In genomic region chr4:80855495-80855894, GRCm38 (mm10) we compare ENCODE assay signal across 24 mouse cellular contexts. TPM values are rescaled to one million over a fixed set of nuclear protein-coding genes. Genes with fewer than 3 reads are reported as not detected.
A peak's percentile ranks its signal among the peaks of the same experiment; 100 is the strongest.
DNase-seq lines count a peak whose midpoint lies in the region; TF ChIP-seq lines count a peak whose summit lies in the region.
"Had no signal": no experiment of that assay in that cellular context is flagged by ENCODE, and none has a peak within 500 bp of the region (broad histone marks: within the 10 kb centered on the region; RNA-seq: fewer than 3 reads in every experiment).

No protein-coding gene starts in this region.

- H3K36me3 ChIP-seq in kidney, adult 2 months (ENCODE audit: control insufficient read depth, insufficient read depth, low read length), result no peaks in the 10 kb centered on the region
- H3K36me3 ChIP-seq: embryonic facial prominence, embryonic 15.5 days; heart, embryonic 15.5 days; intestine, embryonic 15.5 days; limb, embryonic 10.5 days; neural tube, embryonic 13.5 days had no signal

- H3K27ac ChIP-seq in kidney, adult 2 months (ENCODE audit: insufficient read depth, low read depth, low read length), result no peak overlapping the region
- H3K27ac ChIP-seq: embryonic facial prominence, embryonic 15.5 days; gastrocnemius, adult 2 months; heart, embryonic 15.5 days; hindbrain, embryonic 14.5 days; intestine, embryonic 15.5 days; limb, embryonic 10.5 days; macrophage; neural tube, embryonic 13.5 days had no signal

- TF ChIP-seq CTCF in kidney, adult 2 months (conservative IDR thresholded peaks at IDR 0.05; ENCODE audit: insufficient read depth, insufficient read length, low read depth, low read length), result no peak
- TF ChIP-seq CTCF in brain, embryonic 14.5 days (IDR thresholded peaks at IDR 0.05; ENCODE audit: borderline replicate concordance, extremely low read depth, insufficient read depth, insufficient read length), result no peak

- H3K27me3 ChIP-seq in kidney, adult 2 months (replicated peaks; ENCODE audit: control insufficient read depth, insufficient read depth, low read length), result no peaks in the 10 kb centered on the region
- H3K27me3 ChIP-seq: embryonic facial prominence, embryonic 15.5 days; heart, embryonic 15.5 days; intestine, embryonic 15.5 days; neural tube, embryonic 13.5 days had no signal

- H3K4me3 ChIP-seq in kidney, adult 2 months (ENCODE audit: insufficient read depth, low read depth, low read length), result no peak overlapping the region
- H3K4me3 ChIP-seq: embryonic facial prominence, embryonic 15.5 days; gastrocnemius, adult 2 months; heart, embryonic 15.5 days; intestine, embryonic 15.5 days; limb, embryonic 10.5 days; neural tube, embryonic 13.5 days had no signal

- no peak for TF ChIP-seq POLR2A in kidney, adult 2 months (IDR thresholded peaks at IDR 0.05; ENCODE audit: low read depth, low read length)
- TF ChIP-seq POLR2A in brain, embryonic 14.5 days (IDR thresholded peaks at IDR 0.05; ENCODE audit: borderline replicate concordance, extremely low read depth, insufficient read depth, insufficient read length, poor library complexity, severe bottlenecking), result no peak

- intact Hi-C loops in left cerebral cortex, postnatal 14 days (cut with DNase I), result no loop called here
- intact Hi-C loops in left cerebral cortex, postnatal 4 days (cut with DNase I), result no loop called here

- no peaks in the 10 kb centered on the region for H3K4me1 ChIP-seq in kidney, adult 2 months (ENCODE audit: control insufficient read depth, insufficient read depth, low read length)
- H3K4me1 ChIP-seq: embryonic facial prominence, embryonic 15.5 days; heart, embryonic 15.5 days; intestine, embryonic 15.5 days; limb, embryonic 10.5 days; neural tube, embryonic 13.5 days had no signal

- peak; percentile 12 for DNase-seq in kidney, adult 2 months
- DNase-seq in kidney, adult 11 months, result no peak
- peak; percentile 20 to 43 for DNase-seq in left cerebral cortex, postnatal 14 days (ENCODE audit: low spot score in 2 of 2)
- DNase-seq in left cerebral cortex, postnatal 4 days, result no peak
- DNase-seq in ZHBTc4 (ENCODE audit: low read depth, low spot score), result peak; percentile 20
- peak; percentile 18 for DNase-seq in brain, embryonic 14.5 days (ENCODE audit: low read depth)
- no peak for DNase-seq in spleen, adult 18-20 months
- DNase-seq: adrenal gland, postnatal 10 days; cerebellum, adult 9-10 months; gastrocnemius, adult 2 months; heart, postnatal 4 days; kidney, postnatal 10 days; liver had no signal

- 69% methylated on average over 9 of the region's 9 CpGs for WGBS in kidney, adult 2 months

RNA-seq across cellular contexts. Expression of gene Tyrp1, which starts 21.6 kb away (rescaled TPM):
- not detected in 2 replicates for polyA plus RNA-seq in kidney, adult 2 months (2012; rRNA removed)
- total RNA-seq in left cerebral cortex, postnatal 14 days (2021), result under 1 TPM; 0.32 to 0.33 TPM
- total RNA-seq in left cerebral cortex, postnatal 4 days (2021), result under 1 TPM in 1 of 2 experiments, not detected in 1; 0.16 TPM
- polyA plus RNA-seq in brain, embryonic 14.5 days (2012; rRNA removed), result 0.11 and 0.45 TPM in 2 replicates
- total RNA-seq: gastrocnemius, adult 2 months; MEL had no signal
- polyA plus RNA-seq: C2C12; intestine, embryonic 15.5 days; limb, embryonic 10.5 days; liver, embryonic 16.5 days; lung, embryonic 16.5 days; macrophage had no signal

RNA-seq across cellular contexts. Expression of gene Lurap1l, which starts 55.0 kb away (rescaled TPM):
- polyA plus RNA-seq in kidney, adult 2 months (2012; rRNA removed), result 10.0 and 10.3 TPM in 2 replicates
- total RNA-seq in left cerebral cortex, postnatal 14 days (2021), result 1 to 10 TPM; 6.3 to 7.0 TPM
- 1 to 10 TPM; 2.4 to 3.2 TPM for total RNA-seq in left cerebral cortex, postnatal 4 days (2021)
- polyA plus RNA-seq in brain, embryonic 14.5 days (2012; rRNA removed), result 4.8 and 5.4 TPM in 2 replicates
- total RNA-seq: MEL had no signal
- polyA plus RNA-seq: macrophage had no signal

Comparison
In these comparisons a context has a peak if more than half of its experiments do, and no peak if none do; other contexts are left out.
1. DNase-seq: peak in kidney, adult 2 months (single experiment), left cerebral cortex, postnatal 14 days (2 of 2), ZHBTc4 (single experiment) and brain, embryonic 14.5 days (single experiment); none in kidney, adult 11 months (single experiment), left cerebral cortex, postnatal 4 days (single experiment) and spleen, adult 18-20 months (0 of 2).